7 mouse cellular contexts compared by ENCODE assay signal in genomic region chr10:97436662-97437061, GRCm38 (mm10). TPM values are rescaled to one million over a fixed set of nuclear protein-coding genes. Genes with fewer than 3 reads are reported as not detected.
DNase-seq lines count a peak whose midpoint lies in the region; ATAC-seq lines count a peak whose summit lies in the region.

No protein-coding gene starts in this region.

- intact Hi-C loops in left cerebral cortex, postnatal 4 days (cut with DNase I), result no loop called here
- intact Hi-C loops in left cerebral cortex, postnatal 10 days (cut with DNase I), result no loop called here

- ATAC-seq in frontal cortex, adult (ENCODE audit: low TSS enrichment), result peak; percentile 100
- ATAC-seq in erythroid progenitor cell, adult 5-6 weeks (replicated peaks; ENCODE audit: low FRiP score, poor library complexity, severe bottlenecking), result no peak
- no peak for ATAC-seq in activated CD4-positive, CD25-positive, alpha-beta regulatory T cell, adult 4 months

- DNase-seq in left cerebral cortex, adult 11 months (ENCODE audit: low spot score), result peak; percentile 9
- no peak for DNase-seq in left cerebral cortex, postnatal 4 days
- DNase-seq in left cerebral cortex, postnatal 10 days (ENCODE audit: extremely low spot score in 1 of 2, low spot score in 2 of 2), result peak; percentile 2 to 19
- peak; percentile 6 for DNase-seq in right cerebral cortex, postnatal 4 days

RNA-seq across cellular contexts. Expression of gene Dcn, which starts 42.7 kb away (rescaled TPM):
- total RNA-seq in left cerebral cortex, postnatal 4 days (2021), result 10 to 100 TPM; 25.4 to 30.4 TPM
- 10 to 100 TPM; 24.6 to 33.5 TPM for total RNA-seq in left cerebral cortex, postnatal 10 days (2021)
- total RNA-seq in erythroid progenitor cell, adult 5-6 weeks (2015; ENCODE audit: low replicate concordance), result 1.4 and 5.9 TPM in 2 replicates
- total RNA-seq in erythroid progenitor cell, adult 5-6 weeks (2017; ENCODE audit: low replicate concordance), result 0.39 TPM in 1 of 2 replicates, not detected in the other
- not detected for polyA plus RNA-seq in activated CD4-positive, CD25-positive, alpha-beta regulatory T cell, adult 4 months (2017; shearing (Covaris generic))
